Mouse (Mus musculus) brain, embryonic 14.5 days (tissue): Measurements from ENCODE around the gene 2310011J03Rik.

Experiments used
- CTCF ChIP-seq: fragments of 200-500 bp; IDR thresholded peaks from 2 replicates; pipeline ENCODE4 v1.5.1; 2012; ENCODE audit warnings: inconsistent platforms, mild to moderate bottlenecking, moderate library complexity, borderline replicate concordance; ENCODE audit not compliant: insufficient read depth, insufficient read length; ENCODE audit errors: extremely low read depth
- POLR2A ChIP-seq: fragments of 200-500 bp; IDR thresholded peaks from 2 replicates; pipeline ENCODE4 v1.6.1; 2012; ENCODE audit warnings: mild to moderate bottlenecking, inconsistent platforms, borderline replicate concordance; ENCODE audit not compliant: poor library complexity, insufficient read depth, insufficient read length, severe bottlenecking; ENCODE audit errors: extremely low read depth

DNA sequence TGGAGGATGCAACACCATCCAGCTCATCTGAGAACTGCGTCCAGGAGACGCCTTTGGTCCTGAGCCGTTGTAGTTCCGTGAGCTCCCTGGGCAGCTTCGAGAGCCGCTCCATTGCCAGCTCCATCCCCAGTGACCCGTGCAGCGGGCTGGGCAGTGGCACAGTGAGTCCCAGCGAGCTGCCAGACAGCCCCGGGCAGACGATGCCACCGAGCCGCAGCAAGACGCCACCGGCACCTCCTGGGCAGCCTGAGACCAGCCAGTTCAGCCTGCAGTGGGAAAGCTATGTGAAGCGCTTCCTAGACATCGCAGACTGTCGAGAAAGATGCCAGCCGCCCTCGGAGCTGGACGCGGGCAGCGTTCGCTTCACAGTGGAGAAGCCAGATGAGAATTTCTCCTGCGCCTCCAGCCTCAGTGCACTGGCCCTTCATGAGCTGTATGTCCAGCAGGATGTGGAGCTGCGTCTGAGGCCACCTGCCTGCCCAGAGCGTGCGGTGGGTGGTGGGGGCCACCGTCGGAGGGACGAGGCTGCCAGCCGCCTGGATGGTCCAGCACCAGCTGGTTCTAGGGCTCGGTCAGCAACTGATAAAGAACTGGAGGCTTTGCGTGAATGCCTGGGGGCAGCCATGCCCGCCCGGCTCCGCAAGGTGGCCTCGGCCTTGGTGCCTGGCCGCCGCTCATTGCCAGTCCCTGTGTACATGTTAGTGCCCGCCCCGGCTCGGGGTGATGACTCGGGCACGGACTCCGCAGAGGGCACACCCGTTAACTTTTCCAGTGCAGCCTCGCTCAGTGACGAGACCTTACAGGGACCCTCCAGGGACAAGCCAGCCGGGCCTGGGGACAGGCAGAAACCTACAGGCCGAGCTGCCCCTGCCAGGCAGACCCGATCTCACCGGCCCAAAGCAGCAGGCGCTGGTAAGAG lies 7.5 kb downstream of the 2310011J03Rik start:
- no peak for TF ChIP-seq CTCF
- TF ChIP-seq POLR2A, result no peak
